Mouse (Mus musculus) left cerebral cortex, adult 18-20 months (tissue): ENCODE measurements around the gene Fbxo44. TPM values are rescaled to one million over a fixed set of nuclear protein-coding genes. Genes with fewer than 3 reads are reported as not detected.
"Not testable (repeated sequence)": the region's sequence is repeated elsewhere in the genome, so short reads cannot be mapped to it uniquely, and the experiment has no call there.

Source experiments
- DNase-seq, 2 experiments: peaks; one replicate each; pipeline ENCODE4 v3.0.0; 2021 to 2022; ENCODE audit warnings: low spot score in 2 of 2, mixed read lengths in 1 of 2
- total RNA-seq, 2 experiments: library from RNA; stranded (reverse); gene quantifications; 2 replicates each; pipeline ENCODE4 v1.2.3; 2021

Gene Fbxo44
- total RNA-seq, 2 experiments from 2014 or later, result 137 to 157 TPM

DNA sequence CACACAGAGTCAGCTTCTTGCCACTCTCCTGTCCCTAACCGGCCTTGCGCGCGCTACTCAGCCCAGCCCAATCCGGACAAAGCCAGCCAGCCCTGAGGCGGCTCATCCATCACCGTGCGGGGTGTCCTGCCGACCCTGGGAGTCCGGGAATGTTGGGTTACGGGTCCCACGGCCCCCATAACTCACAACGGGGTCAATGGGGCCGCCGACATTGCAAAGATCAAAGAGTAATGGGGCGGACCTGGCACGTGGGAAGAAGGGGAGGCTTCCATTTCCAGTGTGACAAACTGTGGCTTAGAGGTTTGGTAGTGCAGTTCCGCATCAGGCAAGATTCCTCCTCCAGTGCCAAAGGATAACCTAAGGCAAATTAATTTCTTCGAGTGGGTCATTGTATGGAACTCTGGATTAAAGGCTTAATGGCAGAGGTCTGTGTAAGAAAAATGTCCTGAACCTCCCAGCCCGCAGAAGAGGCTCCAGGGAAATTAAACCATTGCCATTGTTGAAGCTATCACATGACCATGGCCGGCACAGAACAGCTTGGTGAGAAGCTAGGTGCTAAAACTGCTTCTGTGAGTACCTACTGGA, 28.7 kb downstream of the Fbxo44 start:
- no peak for DNase-seq

DNA sequence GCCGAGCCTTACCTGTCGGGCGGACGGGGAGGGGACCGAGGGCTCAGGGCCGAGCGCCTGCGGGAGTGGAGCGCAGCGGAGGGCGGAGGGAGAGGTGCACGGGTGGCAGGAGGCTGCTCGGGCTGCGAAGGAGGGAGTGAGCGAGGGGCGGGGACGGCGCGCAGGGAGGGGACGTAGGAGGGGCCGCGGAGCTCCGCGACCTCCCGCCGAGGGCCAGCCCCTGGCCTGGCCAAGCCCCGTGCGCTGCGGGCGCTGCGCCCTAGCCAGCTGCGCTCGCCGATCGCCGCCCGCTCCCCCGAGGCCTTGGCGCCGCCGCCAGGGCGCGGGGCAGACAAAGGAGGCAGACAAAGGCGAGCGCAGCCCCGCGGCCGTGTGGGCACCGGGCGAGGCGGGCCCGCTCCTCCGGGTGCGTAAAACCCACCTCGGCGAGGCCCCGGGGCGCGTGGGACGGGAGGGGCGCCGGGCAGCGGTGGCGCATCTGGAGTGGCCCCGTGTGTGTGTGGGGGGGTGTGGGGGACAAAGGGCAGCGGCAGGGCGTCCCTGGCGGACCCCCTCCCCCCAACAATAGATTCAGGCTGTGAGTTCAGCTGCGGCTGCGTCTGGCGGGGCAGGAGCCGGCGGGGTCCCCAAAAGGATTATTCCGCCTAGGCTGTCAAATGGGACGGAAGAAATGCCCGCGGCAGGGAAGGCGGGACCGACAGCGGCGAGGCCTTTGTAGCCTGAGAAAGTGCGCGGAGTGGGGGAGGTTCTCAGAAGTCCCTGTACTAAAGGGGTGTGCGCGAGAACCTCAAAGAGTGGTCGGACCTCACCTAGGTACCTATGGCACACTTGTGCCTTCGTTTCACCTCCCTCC, 29.5 kb downstream of the Fbxo44 start, which contains the start of gene Draxin:
Gene Draxin (minus strand): TSS at position 138 of the 853 bp plus-strand sequence.
- no peak for DNase-seq

DNA sequence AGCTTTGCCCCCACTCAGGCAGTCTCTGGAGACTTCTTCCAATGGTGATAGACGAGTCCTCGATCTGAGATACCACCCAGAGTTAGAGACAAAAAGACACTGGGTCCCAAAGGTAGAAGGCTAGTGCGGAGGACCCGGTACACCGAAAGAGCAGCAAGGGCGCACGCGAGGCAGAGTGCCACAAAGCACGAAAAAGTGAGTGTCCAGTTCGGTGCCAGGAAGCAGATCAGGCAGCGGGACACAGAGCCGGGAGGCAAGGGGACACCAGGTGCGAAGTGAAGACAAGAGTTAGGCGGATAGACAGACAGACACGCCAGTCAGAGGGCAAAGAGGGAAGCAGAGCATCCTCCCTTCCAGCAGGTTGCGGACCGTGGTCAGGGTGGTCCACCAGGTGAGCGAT, 30.1 kb downstream of the Fbxo44 start, which contains the start of gene Mad2l2:
Gene Mad2l2 (plus strand): TSS at position 252 of the 400 bp plus-strand sequence.
- no peak for DNase-seq

DNA sequence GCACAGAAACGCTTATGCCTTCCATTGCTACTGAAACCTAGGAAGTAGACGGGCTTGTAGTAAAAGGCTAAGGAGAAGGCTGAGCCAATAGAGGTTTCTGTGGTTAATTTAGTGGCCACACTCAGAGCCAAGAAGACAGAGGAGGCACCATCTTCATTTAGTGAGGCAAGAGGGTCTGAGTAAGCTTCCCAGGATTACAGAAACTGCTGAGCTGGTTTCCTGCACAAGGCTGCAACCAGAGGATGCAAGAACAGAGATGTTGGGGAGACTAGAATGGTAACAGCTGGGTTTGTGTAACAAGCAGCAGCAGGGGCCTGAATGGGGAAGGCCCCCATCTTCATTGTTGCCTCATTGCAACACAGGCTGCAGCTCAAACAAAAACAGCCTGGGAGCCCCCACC, 31.6 kb downstream of the Fbxo44 start:
- no peak for DNase-seq

DNA sequence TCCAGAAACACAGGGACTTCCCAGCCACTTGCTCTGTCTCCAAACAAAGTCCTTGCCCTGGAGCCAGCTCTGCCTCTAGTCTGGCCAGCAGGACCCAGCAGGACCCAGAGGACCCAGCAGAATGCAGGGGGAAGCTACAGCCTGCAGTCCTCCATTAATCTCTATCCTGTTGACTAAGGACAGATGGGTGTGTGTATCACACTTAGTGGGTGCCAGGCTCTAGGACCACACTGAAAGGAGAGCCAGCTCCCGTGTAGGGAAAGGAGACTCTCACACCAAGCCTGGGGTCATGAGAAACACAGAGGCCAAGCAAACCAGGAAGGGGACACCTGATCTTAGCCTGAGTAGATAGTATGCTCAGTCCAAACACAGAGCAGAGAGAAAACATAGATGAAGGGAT, 32.0 kb downstream of the Fbxo44 start:
- no peak for DNase-seq

DNA sequence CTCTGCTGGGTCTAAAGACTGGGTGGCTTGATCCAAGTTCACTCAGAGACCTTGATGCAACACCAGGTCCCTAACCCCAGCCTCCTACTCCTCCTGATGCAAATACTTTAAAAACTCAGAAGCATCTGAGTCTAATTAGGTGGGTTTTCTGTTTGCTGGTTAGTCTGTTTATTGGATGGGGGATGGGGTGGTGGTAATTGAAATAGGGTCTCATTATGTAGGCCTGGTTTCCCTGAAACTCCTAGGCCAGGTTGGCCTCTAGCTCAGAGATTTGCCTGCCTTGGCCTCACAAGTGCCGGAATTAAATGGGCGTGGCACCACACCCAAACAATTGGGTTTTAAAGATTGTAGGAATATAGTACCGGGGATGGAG, 37.6 kb downstream of the Fbxo44 start:
- no peak for DNase-seq

DNA sequence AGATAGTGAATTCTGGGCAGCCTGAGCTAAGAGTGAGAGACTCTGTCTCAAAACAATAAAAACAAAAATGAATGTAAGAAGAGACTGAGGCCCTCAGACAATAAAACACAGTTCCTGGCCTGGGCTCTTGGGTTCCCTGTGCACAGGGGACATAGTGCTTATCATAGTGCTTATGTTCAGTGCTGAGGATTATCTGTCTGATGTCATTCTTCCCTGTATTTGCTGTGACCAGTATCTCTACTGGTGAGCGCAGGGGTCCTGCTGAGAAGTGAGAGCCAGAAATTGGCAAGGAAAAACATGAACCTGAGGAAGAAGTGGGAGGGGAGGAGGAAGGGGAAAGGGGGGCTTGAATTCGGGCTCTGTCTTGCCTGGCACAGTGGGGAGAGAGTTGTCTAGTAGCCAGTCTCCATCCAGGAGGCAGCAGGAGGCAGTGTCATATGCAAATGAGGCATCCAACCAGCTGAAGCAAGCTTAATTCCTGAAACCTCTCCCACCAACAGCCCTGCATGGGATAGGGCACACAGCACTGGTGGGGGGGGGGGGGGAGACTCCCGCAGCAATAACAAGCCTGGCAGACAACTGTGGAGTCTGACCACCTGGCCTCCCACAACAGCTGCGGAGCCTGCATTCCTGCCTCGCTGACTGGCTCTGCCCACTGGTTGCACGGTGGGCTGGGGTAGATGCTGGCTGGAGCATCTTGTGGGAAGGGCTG, 38.1 kb downstream of the Fbxo44 start:
- no peak for DNase-seq

DNA sequence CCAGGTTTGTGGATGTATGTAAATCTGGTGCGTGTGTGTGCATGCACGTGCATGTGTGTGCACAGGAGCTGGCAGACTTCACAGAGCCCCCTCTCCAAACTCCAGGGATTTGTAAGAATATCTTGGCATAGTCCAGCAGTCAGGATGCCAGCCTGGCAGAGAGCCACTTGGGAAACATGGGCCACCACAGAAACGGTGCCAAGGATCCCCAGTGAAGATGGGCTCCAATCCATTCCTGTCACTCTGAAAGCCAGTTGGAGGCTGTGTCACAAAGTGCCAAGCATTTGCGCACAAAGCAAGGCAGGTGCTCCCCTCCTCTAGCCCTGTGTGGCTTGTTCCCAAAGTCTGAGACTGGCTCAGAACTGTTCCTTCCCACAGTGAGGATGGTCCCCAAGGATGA, 38.9 kb downstream of the Fbxo44 start:
- no peak for DNase-seq

DNA sequence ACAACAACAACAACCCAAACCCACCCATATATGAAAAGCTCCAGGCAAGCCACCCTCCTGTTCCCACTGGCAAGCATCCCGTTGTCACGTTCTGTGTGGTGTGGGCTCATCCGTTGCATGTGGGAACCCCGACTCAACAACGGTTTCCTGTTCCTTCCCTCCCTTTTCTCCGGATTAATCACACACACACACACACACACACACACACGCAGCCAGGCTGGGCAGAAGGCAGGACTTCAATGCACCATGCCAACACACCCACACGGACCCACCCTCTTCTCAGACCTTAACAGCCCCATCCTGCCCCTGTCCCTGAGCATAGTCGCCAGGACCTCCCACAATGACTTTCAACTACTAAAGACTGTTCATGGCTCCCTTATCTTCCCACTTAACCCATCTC, 39.7 kb downstream of the Fbxo44 start:
- DNase-seq, result no peak

DNA sequence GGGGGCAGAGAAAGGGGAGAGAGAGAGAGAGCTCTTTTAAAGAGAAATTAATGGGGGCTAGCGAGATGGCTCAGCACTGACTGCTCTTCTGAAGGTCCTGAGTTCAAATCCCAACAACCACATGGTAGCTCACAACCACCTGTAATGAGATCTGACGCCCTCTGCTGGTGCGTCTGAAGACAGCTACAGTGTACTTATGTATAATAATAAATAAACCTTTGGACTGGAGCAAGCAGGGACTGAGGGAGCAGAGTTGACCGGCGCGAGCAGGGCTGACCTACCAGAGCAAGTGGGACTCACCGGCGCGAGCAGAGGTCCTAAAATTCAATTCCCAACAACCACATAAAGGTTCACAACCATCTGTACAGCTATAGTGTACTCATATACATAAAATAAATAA, 40.7 kb downstream of the Fbxo44 start:
- not testable (repeated sequence) for DNase-seq

DNA sequence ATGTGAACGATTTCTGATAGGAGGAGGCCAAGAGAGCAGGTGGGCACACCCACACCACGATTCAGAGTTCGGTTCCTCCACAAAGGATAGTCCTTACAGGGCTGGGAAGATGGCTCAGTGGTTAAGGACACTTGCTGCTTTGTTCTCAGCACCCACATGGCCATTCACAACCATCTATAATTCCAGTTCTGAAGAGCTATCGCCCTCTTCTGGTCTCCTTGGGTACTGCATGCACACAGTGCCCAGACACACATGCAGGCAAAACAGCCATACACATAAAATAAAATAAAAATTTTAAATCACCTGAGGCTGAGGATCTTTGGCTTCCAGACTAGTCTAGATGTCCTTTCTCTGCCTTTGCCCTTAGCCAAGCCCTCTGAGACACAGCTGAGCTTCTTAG, 42.9 kb downstream of the Fbxo44 start:
- DNase-seq, result no peak

DNA sequence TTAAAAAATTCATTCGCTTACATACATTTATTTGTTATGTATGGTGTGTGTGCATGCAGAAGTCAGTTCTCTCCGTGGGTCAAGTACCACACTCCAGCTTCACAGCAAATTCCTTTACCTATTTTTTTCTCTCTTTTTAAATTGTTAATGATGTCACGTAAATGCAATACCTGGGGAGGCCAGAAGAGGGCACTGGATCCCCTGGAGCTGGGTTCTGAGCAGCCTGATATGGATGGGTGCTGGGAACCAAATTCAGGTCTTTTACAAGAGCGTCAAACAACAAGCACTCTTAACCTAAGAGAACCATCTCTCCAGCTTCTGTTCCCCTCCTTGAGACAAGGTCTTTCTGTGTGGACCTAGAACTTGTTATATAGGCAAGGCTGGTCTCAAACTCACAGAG, 43.6 kb downstream of the Fbxo44 start:
- no peak for DNase-seq

DNA sequence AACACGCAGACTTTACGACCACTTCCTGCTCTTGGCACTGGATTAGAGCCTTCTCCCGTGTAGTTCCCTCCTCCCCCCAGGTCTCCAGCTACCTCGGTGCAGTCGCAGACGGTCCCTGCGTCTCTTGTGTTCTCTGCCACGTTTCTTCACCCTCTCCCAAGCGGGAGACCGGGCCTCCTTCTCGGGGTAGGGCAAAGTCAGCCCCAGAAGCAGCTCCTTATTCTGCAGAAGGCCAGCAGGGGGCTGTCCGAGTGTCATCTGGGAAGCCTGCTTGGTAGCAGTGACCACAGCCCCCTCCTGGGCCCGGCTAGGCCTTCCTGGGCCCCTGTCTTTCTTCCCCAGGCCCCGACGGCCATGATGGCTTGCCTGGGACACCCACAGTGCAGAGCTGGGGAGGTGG, 44.8 kb downstream of the Fbxo44 start:
- no peak for DNase-seq

DNA sequence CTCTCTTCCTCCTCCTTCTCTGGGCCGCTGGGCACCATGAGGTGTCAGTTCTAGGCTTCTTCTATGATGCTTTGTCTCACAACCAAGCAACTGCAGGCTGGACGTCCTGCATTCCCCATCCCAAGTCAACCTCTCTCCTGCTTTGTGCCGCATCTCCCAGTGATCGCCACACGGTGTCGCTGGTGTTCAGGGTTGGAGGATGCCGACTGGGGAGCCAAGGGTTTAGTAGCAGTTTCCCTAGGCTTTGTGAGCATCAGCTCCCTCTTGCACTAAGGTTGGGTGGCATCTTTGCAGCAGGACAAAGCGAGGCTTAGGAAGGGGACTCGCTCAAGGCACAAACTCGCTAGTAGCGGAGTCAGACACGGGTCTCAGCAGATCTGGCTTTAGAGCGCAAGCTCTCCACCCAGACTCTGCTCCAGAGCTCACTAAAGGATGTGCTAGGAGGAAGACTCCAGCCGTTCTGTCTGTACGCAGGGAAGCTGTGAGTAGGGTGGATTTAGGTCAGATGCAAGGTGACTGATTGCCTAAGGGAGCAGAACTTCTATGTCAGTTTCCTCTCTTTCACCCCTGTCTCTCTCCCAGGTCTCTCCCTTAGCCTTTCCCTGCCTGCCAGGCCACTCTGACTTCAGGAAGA, 45.4 kb downstream of the Fbxo44 start:
- peak; percentile 85 to 91 for DNase-seq

DNA sequence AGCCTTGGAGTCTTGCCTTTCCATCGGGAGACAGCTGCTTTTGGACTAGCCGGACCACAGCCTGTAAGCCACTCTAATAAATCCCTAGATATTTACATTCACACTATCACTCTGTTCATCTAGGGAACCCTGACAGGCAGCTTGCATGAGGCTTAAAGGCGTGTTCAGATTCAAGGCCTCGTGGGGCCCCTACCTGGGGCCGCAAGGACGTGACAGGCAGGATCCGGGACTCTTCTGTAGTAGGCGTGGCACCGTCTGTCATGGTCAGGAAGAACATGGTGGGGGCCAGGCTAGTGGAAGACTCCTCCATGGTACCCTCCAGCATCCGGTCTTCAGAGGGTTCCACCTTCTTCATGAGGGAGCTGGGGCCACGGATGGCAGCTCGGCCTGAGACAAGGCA, 47.8 kb downstream of the Fbxo44 start:
- DNase-seq, result no peak

DNA sequence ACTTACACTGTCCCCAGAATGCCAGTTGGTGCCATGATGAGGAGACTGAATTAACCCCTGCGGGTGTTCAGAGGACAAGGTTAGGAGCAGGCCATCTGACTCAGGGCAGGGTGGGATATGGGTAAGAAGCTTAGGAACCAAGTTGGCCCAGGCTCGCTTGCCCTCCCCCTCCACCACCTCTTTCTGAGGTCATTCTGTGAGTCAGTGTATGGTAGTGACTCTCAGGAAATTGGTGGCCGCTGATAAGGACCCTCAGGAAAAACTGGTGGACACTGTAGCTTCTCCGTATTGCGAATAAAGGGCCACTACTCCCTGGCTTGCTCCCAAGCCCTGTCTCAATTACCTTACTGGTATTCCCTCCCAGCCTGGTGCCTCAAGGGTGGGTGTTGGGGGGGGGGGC, 51.1 kb downstream of the Fbxo44 start:
- DNase-seq, result no peak

DNA sequence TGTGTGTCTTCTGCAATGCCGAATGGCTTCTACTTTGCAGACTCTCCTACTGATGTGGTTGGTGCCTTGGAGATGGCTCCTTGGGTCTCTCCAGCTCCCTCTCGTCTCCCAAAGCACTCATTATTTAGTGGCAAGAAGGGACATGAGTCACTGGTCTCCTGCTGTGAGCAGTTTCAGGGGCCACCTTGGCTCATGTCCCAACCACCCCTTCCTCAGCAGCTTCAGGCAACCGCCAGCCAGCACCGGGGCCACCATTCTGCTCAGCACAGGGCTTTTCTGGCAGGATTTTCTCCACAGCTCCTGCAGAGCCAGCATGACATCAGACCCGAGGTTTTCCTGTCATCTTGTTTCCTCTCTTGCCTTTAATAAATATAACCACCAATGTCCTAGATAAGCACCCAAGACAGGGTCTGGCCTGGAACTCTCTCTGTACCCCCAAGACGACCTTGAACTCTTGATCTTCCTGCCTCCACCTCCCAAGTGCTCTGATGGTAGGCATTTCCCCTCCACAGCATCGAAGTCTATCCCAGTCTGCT, 51.6 kb downstream of the Fbxo44 start:
- no peak for DNase-seq

DNA sequence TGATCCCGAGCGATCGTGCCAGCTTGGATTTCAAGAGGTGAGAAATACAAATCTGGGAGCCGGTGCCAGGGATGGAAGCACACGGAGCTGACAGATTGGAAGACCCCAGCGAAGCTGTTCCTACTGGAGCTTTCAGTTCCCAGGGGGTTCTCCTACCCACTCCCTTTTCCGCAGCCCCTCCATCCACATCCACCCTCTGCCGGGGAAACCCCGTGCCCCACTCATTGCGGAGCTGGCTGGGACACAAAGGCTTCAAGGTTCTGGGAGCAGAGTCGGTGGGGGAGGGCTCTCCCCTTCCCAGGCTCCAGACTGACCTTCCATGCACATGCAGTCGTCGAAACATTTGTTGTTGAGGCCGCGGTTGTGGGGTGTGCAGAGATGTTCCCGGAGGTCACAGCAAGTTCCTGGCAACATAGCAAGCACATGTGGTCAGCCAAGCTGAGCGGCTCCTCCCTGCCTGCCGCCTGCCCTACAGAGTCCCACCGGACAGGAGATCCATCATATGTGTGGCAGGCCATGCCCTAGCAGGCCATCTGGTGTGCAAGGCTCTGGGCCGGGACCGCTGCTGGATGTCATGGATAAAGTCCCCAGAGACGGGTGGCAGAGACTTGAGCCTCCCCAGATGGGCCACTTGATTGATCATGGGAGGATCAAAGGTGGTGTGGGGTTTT, 52.5 kb downstream of the Fbxo44 start:
- no peak for DNase-seq

DNA sequence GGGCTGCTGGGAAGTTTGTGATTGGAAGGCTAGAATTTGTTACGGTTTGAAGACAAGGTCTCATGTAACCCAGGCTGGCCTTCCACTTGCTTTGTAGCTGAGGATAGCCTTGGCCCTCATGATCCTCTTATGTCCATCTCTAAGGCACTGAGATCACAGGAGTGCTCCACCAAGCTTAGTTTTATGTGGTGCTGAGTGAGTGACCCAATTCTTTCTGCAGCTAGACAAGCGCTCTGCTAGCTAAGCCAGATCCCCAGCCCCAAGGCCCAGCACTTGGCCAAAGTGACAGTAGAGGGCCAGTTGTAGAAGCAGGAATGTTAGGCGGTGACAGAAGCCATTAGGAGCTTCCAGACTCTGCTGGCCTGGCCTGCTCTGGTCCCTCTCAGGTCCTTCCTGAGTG, 56.1 kb downstream of the Fbxo44 start:
- no peak for DNase-seq
